Mouse (Mus musculus) hindbrain, embryonic 10.5 days (tissue): ENCODE measurements around the gene Cpox. TPM values are rescaled to one million over a fixed set of nuclear protein-coding genes. Genes with fewer than 3 reads are reported as not detected.

ENCODE experiments used
- DNase-seq: peaks from one replicate; pipeline ENCODE4 v3.0.0-alpha.2; 2017; ENCODE audit warnings: low spot score
- H3K27ac ChIP-seq: fragments of 300-500 bp; sonication (generic); 2 replicates; pipeline ENCODE4 v1.5.1; 2016; ENCODE audit warnings: mild to moderate bottlenecking, moderate library complexity
- H3K27me3 ChIP-seq: fragments of 300-500 bp; sonication (generic); 2 replicates; pipeline ENCODE4 v1.6.1; 2016; ENCODE audit warnings: mild to moderate bottlenecking; ENCODE audit not compliant: poor library complexity, insufficient read depth, severe bottlenecking
- H3K36me3 ChIP-seq: fragments of 300-500 bp; sonication (generic); 2 replicates; pipeline ENCODE4 v1.6.1; 2016; ENCODE audit warnings: mild to moderate bottlenecking, moderate library complexity
- H3K4me1 ChIP-seq: fragments of 300-500 bp; sonication (generic); replicated peaks from 2 replicates; pipeline ENCODE4 v1.6.1; 2016; ENCODE audit warnings: mild to moderate bottlenecking
- H3K4me3 ChIP-seq: fragments of 300-500 bp; sonication (generic); 2 replicates; pipeline ENCODE4 v1.5.1; 2016; ENCODE audit warnings: mild to moderate bottlenecking, moderate library complexity
- H3K9me3 ChIP-seq: fragments of 300-500 bp; sonication (generic); 2 replicates; pipeline ENCODE4 v1.6.1; 2016; ENCODE audit warnings: mild to moderate bottlenecking, moderate library complexity
- WGBS: fragments of 180-500 bp; shearing (Covaris S2); methylation state at CpG from one replicate; pipeline ENCODE4 v1.1.7; 2016; 5-methylcytosine and 5-hydroxymethylcytosine counted together
- polyA plus RNA-seq: library from polyadenylated mRNA; unstranded; fragments of >200 nt; fragmentation: Nextera tagmentation; extraction: Ambion mirVana; gene quantifications from 2 replicates; pipeline ENCODE4 v1.2.1, GENCODE M21; 2016

Cpox gene
- polyA plus RNA-seq: 20.0 and 27.8 TPM in 2 replicates

DNA sequence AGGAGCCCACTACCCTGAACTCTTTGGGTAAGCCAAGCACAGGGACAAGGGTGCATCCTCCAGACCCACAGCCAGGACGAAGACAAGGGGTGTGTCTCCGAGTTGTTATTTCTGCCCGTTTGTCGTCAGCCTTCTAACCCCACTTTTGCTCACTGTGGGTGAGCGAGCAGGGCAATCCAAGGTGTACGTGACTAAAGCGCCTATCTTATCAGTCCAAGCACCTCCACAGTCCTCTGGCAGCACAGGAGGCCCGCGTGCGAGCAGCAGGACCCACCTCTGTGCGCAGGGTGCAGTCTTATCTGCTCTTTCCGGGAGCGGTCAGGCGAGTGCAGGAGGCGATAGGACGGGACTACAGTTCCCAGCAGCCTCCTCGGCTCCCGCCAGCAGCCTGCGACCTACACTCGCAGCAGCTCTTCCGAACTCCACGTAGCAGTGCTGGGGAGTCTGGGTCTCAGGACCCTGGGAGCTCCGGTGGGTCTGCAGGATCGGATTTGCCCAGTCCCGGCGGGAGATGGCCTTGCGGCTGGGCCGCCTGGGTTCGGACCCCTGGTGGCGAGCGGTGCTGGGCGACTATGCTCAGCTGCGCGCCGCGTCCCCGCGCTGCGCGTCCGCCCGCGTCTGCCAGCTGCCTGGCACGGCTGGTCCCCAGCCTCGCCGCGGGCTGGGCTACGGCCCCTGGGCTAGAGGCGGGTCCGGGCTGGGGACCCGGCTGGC, at the start of gene Cpox:
Gene Cpox (plus strand): TSS at position 376 of the 714 bp plus-strand sequence.
- peak within 1 kb of the TSS; percentile 93 for H3K27ac ChIP-seq
- peak within 1 kb of the TSS; percentile 94 for H3K4me3 ChIP-seq
- WGBS: under 1% methylated on average over 51 of the region's 51 CpGs
- DNase-seq: peak; percentile 84
- no peaks in the 10 kb centered on the region for H3K9me3 ChIP-seq
- H3K36me3 ChIP-seq: peaks cover 22% of the 10 kb centered on the region
- H3K4me1 ChIP-seq: peaks cover 13% of the 10 kb centered on the region; the same call in 1 of the 2 replicates
- H3K27me3 ChIP-seq: no peaks in the 10 kb centered on the region

DNA sequence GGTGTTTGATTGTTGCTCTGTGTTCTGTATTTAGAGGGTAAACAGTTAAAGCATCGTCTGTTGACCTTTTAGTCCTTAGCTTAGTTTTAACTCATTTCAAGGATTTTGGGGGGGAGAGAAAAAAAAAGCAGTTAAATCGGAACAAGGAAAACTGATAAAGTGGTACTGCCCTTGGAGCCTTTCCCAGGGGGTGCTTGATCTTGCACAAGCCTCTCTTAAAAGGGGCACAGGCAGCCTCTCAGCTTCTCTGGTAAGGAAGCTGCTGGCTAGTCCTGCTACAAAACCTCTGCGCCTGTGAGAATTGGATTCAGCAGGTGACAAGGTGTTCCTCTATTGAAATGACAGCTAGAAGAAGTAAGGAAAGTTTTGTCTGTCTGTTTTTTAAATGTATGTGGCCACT, 47.7 kb upstream of the Cpox start:
- WGBS: 93% methylated on average over 3 of the region's 3 CpGs
- Histone ChIP-seq H3K4me3 (no peak overlapping the region), H3K27ac (no peak overlapping the region), H3K4me1 (no peaks in the 10 kb centered on the region), H3K27me3 (no peaks in the 10 kb centered on the region), H3K9me3 (no peaks in the 10 kb centered on the region), H3K36me3 (no peaks in the 10 kb centered on the region)
- no peak for DNase-seq

DNA sequence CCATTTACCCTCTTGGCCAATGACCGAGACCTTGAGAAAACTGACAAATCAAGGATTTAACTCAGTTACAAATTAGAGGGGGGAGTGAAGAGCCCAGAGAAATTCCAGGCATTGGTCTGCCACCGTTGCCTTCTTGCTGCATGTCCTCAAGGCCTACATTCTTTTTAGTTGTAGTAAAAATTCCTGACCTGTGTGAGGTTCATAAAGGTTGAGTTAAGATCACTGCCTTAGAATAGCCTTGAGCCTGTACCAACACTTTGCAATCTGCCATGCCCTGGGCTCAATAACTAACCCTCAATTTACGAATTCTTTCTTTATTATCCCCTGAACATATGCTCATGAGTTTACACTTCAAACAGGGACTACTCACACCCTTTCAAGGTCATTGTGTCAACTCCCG, 47.0 kb upstream of the Cpox start:
- Histone ChIP-seq H3K9me3 (no peaks in the 10 kb centered on the region), H3K36me3 (no peaks in the 10 kb centered on the region), H3K4me1 (no peaks in the 10 kb centered on the region), H3K27ac (no peak overlapping the region), H3K27me3 (no peaks in the 10 kb centered on the region), H3K4me3 (no peak overlapping the region)
- DNase-seq: no peak
- WGBS: 72% methylated on average over 4 of the region's 4 CpGs

DNA sequence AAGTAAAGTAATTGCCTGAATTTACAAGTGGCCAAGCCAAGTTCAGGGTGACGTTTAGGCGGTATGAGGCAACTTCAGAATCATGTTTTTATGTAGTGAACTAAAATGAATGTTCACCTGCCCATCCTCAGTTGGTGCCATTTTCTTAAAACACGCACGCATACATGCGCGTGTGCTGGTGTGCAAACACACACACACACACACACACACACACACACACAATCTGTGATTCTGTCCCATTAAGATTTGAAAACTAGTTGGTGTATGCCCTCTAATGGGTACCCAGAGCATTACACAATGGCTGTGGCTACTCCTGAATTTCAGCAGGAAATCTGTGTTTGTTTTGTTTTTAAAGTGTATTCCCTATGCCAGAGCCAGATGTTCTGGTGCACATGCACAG, 46.1 kb upstream of the Cpox start:
- Histone ChIP-seq H3K4me1 (no peaks in the 10 kb centered on the region), H3K27me3 (no peaks in the 10 kb centered on the region), H3K36me3 (no peaks in the 10 kb centered on the region), H3K9me3 (no peaks in the 10 kb centered on the region), H3K27ac (no peak overlapping the region), H3K4me3 (no peak overlapping the region)
- DNase-seq: peak; percentile 21
- WGBS: 91% methylated on average over 6 of the region's 6 CpGs

DNA sequence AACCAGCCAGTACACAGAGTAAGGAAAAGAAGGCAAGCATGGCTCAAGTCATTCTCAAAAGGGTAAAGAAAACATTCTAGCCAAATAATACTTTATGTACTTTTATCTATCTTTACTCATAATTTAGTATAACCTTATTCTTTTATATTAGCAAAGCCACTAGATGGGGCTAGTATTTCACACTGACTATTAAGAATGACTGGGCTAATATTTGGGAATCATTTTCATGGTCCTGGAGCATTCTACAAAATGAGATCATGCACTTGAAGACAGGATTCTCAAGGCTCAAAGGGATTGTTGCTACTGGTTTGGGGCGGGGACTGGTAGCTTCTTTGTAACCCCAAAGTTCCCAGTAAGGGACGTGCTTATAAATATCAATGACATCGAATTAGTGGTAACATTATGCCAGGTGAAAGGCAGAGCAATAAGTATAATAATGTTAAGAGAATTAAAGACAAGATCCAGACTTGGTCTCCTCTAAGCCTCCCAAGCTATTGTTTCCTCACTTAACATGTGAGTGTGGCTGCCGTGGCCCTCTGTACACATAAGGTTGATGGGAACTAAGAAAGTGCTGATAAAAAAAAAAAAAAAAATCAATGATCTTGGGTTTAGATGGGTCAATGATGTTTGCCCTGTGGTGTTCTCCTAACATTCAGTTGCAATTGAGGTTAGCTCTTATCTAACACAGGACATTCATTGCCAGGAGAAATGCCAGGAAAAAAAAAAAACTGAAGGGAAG, 42.3 kb upstream of the Cpox start:
- no peaks in the 10 kb centered on the region for H3K27me3 ChIP-seq
- H3K4me3 ChIP-seq: no peak overlapping the region
- no peaks in the 10 kb centered on the region for H3K4me1 ChIP-seq
- H3K9me3 ChIP-seq: no peaks in the 10 kb centered on the region
- H3K27ac ChIP-seq: no peak overlapping the region
- H3K36me3 ChIP-seq: no peaks in the 10 kb centered on the region
- DNase-seq: no peak
- 88% methylated on average over 4 of the region's 4 CpGs for WGBS

DNA sequence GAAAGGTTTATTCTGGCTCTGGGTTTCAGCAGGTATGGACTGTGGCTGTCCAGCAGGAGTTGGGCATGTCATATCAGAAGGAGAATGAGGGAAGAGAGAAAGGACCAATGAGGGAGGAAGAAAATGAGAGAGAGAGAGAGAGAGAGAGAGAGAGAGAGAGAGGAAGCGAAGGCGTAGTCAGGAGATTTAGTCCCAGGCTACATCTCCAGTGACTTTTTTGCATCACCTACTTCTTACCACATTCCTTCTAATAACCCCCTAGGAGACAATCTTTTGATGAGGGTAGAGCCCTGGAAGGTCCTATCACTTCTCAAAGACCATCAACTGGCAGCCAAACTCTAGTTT, 41.8 kb upstream of the Cpox start:
- no peak overlapping the region for H3K4me3 ChIP-seq
- no peaks in the 10 kb centered on the region for H3K9me3 ChIP-seq
- no peaks in the 10 kb centered on the region for H3K4me1 ChIP-seq
- no peaks in the 10 kb centered on the region for H3K36me3 ChIP-seq
- 97% methylated on average over 2 of the region's 2 CpGs for WGBS
- DNase-seq: no peak
- no peak overlapping the region for H3K27ac ChIP-seq
- no peaks in the 10 kb centered on the region for H3K27me3 ChIP-seq

DNA sequence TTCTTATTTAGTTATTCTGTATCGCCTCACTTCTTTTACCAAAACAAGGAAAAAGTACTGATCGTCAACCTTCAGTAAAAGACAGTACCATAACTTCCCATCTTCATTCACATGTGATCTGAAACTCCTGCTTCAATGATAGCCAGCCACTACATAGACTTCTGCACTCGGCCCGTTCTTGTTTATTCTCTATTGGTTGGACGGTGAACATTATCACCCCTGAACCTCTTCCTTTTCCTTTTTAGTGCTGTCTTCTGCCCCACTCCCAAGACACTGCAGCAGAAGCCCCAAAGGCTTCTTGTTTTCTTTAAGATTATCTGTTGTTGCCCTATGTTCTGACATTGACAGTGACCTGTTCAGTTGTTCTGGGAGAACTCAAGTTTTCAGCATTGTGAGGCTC, 41.1 kb upstream of the Cpox start:
- no peaks in the 10 kb centered on the region for H3K36me3 ChIP-seq
- H3K9me3 ChIP-seq: no peaks in the 10 kb centered on the region
- H3K27me3 ChIP-seq: no peaks in the 10 kb centered on the region
- no peak for DNase-seq
- H3K4me1 ChIP-seq: no peaks in the 10 kb centered on the region
- no peak overlapping the region for H3K27ac ChIP-seq
- no peak overlapping the region for H3K4me3 ChIP-seq
- WGBS: 92% methylated on average over 5 of the region's 5 CpGs

DNA sequence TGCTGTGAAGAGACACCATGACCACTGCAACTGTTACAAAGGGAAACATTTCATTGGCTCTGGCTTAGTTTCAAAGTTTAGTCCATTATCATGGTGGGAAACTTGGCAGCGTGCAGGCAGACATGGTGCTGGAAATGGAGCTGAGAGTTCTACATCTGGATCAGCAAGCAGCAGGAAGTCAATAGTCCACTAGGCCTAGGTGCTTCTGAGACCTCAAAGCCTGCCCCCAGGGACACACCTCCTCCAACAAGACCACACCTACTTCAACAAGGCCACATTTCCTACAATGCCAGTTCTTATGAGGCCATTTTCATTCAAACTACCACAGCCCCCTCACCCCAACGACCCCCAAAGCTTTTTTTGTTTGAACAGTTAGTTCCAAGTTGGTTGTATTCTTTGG, 40.4 kb upstream of the Cpox start:
- no peaks in the 10 kb centered on the region for H3K27me3 ChIP-seq
- no peaks in the 10 kb centered on the region for H3K36me3 ChIP-seq
- H3K4me3 ChIP-seq: no peak overlapping the region
- H3K27ac ChIP-seq: no peak overlapping the region
- H3K4me1 ChIP-seq: no peaks in the 10 kb centered on the region
- H3K9me3 ChIP-seq: no peaks in the 10 kb centered on the region
- 80% methylated on average over 2 of the region's 2 CpGs for WGBS
- no peak for DNase-seq

DNA sequence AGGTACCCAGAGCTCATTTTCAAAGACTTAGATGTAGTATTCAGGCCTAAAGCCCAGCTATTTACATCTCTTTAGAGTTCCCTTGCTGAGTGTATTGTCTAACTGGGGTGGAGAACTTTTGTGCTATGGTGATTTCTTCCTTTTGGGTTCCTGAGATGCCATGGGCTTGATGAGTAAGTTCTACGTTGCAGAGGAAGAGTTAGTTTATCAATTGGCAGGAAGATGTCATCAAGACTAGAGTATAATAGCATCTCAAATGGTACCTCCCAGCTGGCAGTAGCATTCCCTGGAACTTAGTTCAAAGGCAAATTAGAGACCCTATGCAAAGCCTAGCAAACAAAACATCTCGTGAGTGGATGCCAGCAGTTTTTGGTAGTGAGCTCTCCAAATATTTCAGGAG, 34.2 kb upstream of the Cpox start:
- no peak for DNase-seq
- Histone ChIP-seq H3K36me3 (no peaks in the 10 kb centered on the region), H3K27ac (no peak overlapping the region), H3K4me3 (no peak overlapping the region), H3K27me3 (no peaks in the 10 kb centered on the region), H3K9me3 (no peaks in the 10 kb centered on the region), H3K4me1 (no peaks in the 10 kb centered on the region)
- 52% methylated on average over 2 of the region's 2 CpGs for WGBS

DNA sequence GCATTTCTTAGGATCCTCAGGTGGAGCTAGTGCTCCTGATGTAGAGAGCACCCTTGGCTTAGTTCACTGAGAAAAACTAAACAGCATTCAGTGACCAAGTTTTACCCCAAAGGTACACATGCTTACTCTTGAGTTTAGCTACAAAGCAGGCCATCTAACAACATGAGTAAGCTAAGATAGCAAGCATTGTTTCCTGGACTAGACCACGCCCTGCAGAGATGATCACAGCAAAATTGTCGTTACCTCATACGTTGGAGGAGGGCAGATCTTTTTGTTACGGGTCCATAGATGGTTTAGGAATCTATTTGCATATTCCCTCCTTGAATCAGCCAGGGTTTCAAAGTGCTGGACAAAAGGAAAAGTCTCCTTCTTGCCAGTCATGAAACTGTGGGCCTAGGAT, 32.6 kb upstream of the Cpox start:
- no peaks in the 10 kb centered on the region for H3K9me3 ChIP-seq
- no peak overlapping the region for H3K27ac ChIP-seq
- no peak overlapping the region for H3K4me3 ChIP-seq
- no peak for DNase-seq
- H3K27me3 ChIP-seq: no peaks in the 10 kb centered on the region
- H3K36me3 ChIP-seq: no peaks in the 10 kb centered on the region
- no peaks in the 10 kb centered on the region for H3K4me1 ChIP-seq
- WGBS: 87% methylated on average over 4 of the region's 4 CpGs

DNA sequence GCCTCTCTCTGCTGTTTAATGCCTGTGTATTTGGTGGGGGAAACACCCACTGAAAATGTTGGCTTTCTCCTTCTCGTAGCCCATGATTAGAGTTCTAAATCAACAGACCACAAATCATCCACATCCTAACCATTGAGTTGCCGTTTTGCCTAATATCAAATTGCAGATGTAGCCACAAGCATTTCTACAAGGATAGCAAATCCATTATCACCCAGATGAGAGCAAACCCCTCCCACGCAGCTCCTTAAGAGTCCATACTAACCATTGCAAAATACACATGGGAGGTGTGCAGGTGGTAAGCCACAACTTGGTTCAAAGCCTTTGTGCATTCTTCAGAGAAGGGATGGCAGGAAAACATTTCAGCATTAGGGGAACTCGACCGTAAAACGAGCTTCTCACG, 32.1 kb upstream of the Cpox start:
- Histone ChIP-seq H3K4me1 (no peaks in the 10 kb centered on the region), H3K27me3 (no peaks in the 10 kb centered on the region), H3K27ac (no peak overlapping the region), H3K4me3 (no peak overlapping the region), H3K36me3 (no peaks in the 10 kb centered on the region), H3K9me3 (no peaks in the 10 kb centered on the region)
- 89% methylated on average over 7 of the region's 7 CpGs for WGBS
- no peak for DNase-seq

DNA sequence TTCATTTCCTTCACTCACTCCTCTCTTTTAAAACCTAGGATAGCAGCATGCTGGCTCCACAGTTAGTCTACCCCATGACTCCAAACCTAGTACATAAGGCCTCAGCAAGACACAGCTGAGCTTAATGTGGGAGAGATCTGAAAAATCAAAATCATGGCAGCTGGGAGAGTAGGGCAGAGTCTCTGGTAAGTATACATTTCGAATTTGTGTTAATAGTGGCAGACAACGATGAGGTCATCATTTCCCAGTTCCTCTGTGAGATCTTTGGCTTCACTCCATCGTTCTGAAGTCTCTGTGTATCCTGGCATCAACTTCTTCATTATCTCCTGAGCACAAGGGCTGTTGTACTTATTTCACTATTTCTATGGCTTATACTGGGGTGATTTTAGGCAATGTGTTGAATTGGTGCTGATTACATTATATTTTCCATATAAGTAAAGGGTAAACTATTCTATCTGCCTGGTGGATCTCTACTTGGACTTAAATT, 31.4 kb upstream of the Cpox start, which contains the start of gene E330017A01Rik:
Gene E330017A01Rik (minus strand): TSS at position 51 of the 487 bp plus-strand sequence.
- Histone ChIP-seq H3K4me3 (no peak within 1 kb of the TSS), H3K4me1 (no peaks in the 10 kb centered on the region), H3K36me3 (no peaks in the 10 kb centered on the region), H3K27me3 (no peaks in the 10 kb centered on the region), H3K9me3 (no peaks in the 10 kb centered on the region), H3K27ac (no peak within 1 kb of the TSS)
- no peak for DNase-seq
- WGBS: 89% methylated on average over 3 of the region's 3 CpGs

DNA sequence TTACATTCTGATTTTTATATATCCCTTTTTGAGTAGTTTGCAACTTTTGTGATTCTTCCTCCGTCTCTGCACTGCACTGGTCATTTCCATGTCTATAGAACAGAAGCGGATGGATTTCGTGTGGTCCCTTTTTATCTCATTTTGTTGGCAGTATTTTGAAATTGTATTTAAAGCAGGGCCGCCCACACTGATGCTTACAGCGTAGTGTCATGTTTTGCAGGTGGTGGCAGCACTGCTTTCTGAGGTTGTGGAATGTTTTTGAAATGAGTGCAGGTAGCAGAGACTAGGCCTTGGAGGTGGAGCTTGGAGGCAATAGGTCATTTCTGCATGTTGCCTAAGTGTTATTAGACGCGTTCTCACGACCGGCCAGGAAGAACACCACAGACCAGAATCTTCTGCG, 20.1 kb upstream of the Cpox start:
- 96% methylated on average over 10 of the region's 10 CpGs for WGBS
- Histone ChIP-seq H3K4me3 (no peak overlapping the region), H3K27me3 (no peaks in the 10 kb centered on the region), H3K27ac (no peak overlapping the region), H3K9me3 (no peaks in the 10 kb centered on the region), H3K36me3 (no peaks in the 10 kb centered on the region), H3K4me1 (no peaks in the 10 kb centered on the region)
- no peak for DNase-seq
